Mouse (Mus musculus) thymus, postnatal 36 days (tissue): Measurements from ENCODE around the gene Tbxas1.

Source experiments
- DNase-seq, 2 experiments: peaks; one replicate each; pipeline ENCODE4 v3.0.0; 2022; ENCODE audit warnings: mixed read lengths in 2 of 2

Tbxas1 gene

GRCm38 (mm10) chr6:39004003-39004473 lies 128.8 kb downstream of the Tbxas1 start:
- no peak for DNase-seq

- no peak for DNase-seq
Observed at GRCm38 (mm10) chr6:39005267-39005944, 130.2 kb downstream of the Tbxas1 start.

GRCm38 (mm10) chr6:39005945-39006572 lies 130.9 kb downstream of the Tbxas1 start:
- no peak for DNase-seq

GRCm38 (mm10) chr6:39007223-39007622 lies 132.0 kb downstream of the Tbxas1 start:
- DNase-seq, result no peak

- DNase-seq, result no peak
Observed at GRCm38 (mm10) chr6:39008116-39008515, 132.9 kb downstream of the Tbxas1 start.

- DNase-seq, result no peak
Observed at GRCm38 (mm10) chr6:39013034-39013832, 138.0 kb downstream of the Tbxas1 start.

- no peak for DNase-seq
Observed at GRCm38 (mm10) chr6:39017942-39018341, 142.7 kb downstream of the Tbxas1 start.

GRCm38 (mm10) chr6:39018805-39019204 lies 143.6 kb downstream of the Tbxas1 start:
- no peak for DNase-seq

GRCm38 (mm10) chr6:39019219-39019618 lies 144.0 kb downstream of the Tbxas1 start:
- DNase-seq, result no peak

GRCm38 (mm10) chr6:39021909-39022308 lies 146.7 kb downstream of the Tbxas1 start:
- no peak for DNase-seq

- DNase-seq, result no peak
Observed at GRCm38 (mm10) chr6:39022461-39023181, 147.4 kb downstream of the Tbxas1 start.

- DNase-seq, result no peak
Observed at GRCm38 (mm10) chr6:39024631-39025030, 149.4 kb downstream of the Tbxas1 start.

- no peak for DNase-seq
Observed at GRCm38 (mm10) chr6:39025038-39025437, 149.8 kb downstream of the Tbxas1 start.

- no peak for DNase-seq
Observed at GRCm38 (mm10) chr6:39030714-39031113, 155.5 kb downstream of the Tbxas1 start.

GRCm38 (mm10) chr6:39033676-39034075 lies 158.5 kb downstream of the Tbxas1 start:
- no peak for DNase-seq

- no peak for DNase-seq
Observed at GRCm38 (mm10) chr6:39035039-39035438, 159.8 kb downstream of the Tbxas1 start.

- no peak for DNase-seq
Observed at GRCm38 (mm10) chr6:39036204-39036603, 161.0 kb downstream of the Tbxas1 start.

GRCm38 (mm10) chr6:39040451-39040850 lies 165.2 kb downstream of the Tbxas1 start:
- DNase-seq, result no peak

GRCm38 (mm10) chr6:39049141-39049540 lies 173.9 kb downstream of the Tbxas1 start:
- DNase-seq, result no peak

- no peak for DNase-seq
Observed at GRCm38 (mm10) chr6:39050836-39051235, 175.6 kb downstream of the Tbxas1 start.

GRCm38 (mm10) chr6:39051799-39052556 lies 176.8 kb downstream of the Tbxas1 start:
- no peak for DNase-seq

- no peak for DNase-seq
Observed at GRCm38 (mm10) chr6:39052636-39053035, 177.4 kb downstream of the Tbxas1 start.
